Mouse (Mus musculus): ENCODE measurements around the gene Eps15l1.

Gene Eps15l1

DNA sequence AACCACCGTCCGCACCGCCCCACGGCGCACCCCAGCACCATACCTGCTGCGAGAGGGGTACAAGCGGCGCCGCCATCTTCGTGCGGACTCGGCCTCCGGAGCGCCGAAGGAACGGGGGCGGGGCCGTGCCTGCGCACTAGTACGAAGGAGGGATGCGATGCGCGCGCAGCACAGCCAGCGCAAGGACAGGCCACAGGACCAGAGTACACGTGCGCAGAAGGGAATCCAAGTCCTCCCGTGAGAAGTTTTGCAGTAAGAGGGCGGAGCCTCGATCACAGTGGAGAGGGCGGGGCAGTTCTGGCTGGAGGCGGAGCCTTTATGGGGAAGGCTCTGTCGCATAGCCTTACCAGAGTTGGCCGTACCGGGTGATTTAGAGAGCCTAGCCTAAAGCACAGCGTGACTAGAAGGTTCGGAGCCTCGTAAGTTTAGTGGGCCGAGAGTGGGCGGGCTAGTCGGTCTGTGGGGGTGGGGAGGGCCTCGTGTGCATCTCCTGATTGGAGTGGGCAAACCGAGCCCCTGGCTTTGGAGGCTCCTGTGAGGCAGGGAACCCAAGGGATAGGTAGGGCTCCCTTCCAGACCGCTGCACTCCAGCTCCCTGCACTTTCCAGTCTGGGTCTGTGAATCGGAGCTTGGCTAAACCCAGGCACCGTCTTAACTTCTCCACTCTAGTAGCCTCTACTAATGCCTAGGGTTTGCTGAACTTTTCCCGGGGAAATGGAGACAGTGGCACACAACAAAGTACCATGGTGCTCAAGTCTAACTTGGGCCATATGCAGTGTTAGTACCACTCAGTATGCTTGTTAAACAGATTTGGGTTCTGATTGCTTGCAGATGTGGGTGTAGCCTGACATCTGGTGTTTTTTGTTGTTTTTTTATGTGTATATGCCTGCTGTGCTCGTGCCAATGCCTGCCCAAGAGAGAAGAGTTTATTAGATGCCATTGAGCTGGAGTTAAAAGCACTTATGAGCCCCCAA is at the start of gene Eps15l1:
TSS of gene Eps15l1 (minus strand) at position 99 of the 974 bp plus-strand sequence.
- DNase-seq (ENCODE audit: low read depth), result peak; percentile 100

GRCm38 (mm10) chr8:72470684-72471083 is 49.4 kb upstream of the Eps15l1 start:
- DNase-seq (ENCODE audit: low read depth), result no peak

GRCm38 (mm10) chr8:72469984-72470383 is 48.7 kb upstream of the Eps15l1 start:
- DNase-seq (ENCODE audit: low read depth), result no peak

DNA sequence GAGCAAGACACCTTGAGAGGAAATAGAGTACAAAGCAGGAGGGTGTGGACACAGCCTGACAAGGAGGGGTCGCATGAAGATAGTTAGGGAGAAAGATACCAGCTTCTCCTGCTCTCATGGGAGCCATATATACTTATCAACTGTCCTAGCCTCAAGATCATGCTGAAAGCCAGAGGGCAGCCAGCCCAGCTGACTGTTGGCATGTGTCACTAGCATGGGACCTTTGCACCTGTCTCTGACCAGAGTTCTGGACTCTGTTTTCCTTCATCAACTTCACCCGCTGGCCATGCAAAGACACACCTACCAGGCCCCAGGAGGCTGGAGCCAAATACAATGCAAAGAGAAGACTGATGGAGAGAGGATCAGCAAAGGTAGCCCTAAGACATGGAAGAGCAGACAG is 48.0 kb upstream of the Eps15l1 start:
- no peak for DNase-seq (ENCODE audit: low read depth)

GRCm38 (mm10) chr8:72464211-72464610 is 43.0 kb upstream of the Eps15l1 start:
- no peak for DNase-seq (ENCODE audit: low read depth)

GRCm38 (mm10) chr8:72459881-72460533 is 38.7 kb upstream of the Eps15l1 start:
- DNase-seq (ENCODE audit: low read depth), result no peak

- no peak for DNase-seq (ENCODE audit: low read depth)
Observed at GRCm38 (mm10) chr8:72458457-72458856, 37.2 kb upstream of the Eps15l1 start.

DNA sequence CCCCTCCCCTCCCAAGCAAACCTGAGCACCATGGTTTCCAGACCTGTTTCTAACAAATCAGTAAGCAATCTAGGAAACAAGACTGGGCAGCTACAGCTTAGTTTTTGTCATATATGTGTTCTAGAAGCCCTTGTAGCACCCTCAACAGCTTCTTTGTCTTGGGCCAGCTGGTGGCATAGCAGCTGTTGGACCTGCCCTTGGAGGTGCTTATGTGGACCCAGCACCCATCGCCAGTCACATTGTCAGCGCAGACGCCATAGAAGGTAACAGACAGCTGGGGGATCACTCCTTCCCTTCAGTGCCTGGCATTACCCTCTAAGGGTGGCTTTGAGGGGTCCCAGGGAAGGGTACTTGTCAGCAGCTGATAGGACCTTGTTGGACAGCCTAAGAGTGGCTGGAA is 36.5 kb upstream of the Eps15l1 start:
- DNase-seq (ENCODE audit: low read depth), result no peak

- no peak for DNase-seq (ENCODE audit: low read depth)
Observed at GRCm38 (mm10) chr8:72455317-72455716, 34.1 kb upstream of the Eps15l1 start.

GRCm38 (mm10) chr8:72453904-72454303 is 32.6 kb upstream of the Eps15l1 start:
- no peak for DNase-seq (ENCODE audit: low read depth)

DNA sequence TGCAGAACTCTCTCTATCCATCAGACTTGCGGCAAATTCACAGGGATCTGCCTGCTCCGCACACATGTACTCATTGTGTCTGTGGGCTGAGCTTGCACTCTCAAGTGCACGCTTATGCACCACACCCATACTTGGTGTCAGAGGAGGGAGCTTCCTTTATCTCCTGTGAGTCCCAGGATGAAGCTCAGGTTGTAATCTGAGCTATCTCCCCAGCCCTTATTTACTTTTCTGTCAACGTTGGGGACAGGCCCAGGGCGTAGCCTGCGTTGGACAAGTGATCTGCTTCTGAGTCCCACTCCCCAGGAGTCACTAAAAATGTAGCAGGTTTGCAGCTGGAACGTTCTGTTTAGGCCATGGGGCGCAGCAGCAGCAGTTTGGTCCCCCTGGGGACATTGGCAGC is 30.3 kb upstream of the Eps15l1 start:
- no peak for DNase-seq (ENCODE audit: low read depth)

GRCm38 (mm10) chr8:72445071-72445470 is 23.8 kb upstream of the Eps15l1 start:
- no peak for DNase-seq (ENCODE audit: low read depth)

- no peak for DNase-seq (ENCODE audit: low read depth)
Observed at GRCm38 (mm10) chr8:72443994-72444350, 22.7 kb upstream of the Eps15l1 start.

GRCm38 (mm10) chr8:72443338-72443993 is 22.2 kb upstream of the Eps15l1 start, which contains the start of the genes Calr3 and 1700030K09Rik:
Calr3 (minus strand) TSS chr8:72443870.
1700030K09Rik (plus strand) TSS chr8:72443880.
- DNase-seq (ENCODE audit: low read depth), result peak; percentile 98

- no peak for DNase-seq (ENCODE audit: low read depth)
Observed at GRCm38 (mm10) chr8:72438248-72439015, 17.2 kb upstream of the Eps15l1 start.

DNA sequence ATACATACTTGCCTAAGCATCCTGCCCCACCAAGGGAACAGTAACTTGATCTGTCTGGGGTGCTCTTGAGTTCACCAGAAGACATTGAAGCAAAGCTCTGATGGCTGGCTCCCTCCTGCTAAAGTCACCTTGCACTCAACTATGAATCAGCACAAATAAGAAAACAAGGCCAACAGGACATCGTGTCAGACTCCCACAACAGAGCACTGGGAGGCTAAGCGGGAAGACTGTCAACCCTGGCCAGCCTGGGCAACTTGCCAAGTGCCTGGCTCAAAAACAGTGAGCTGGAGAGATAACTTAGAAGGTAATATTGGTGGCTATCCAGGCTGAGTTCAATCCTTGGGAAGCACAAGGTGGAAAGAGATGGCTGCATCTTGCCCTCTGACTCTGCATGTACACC is 13.7 kb upstream of the Eps15l1 start:
- DNase-seq (ENCODE audit: low read depth), result peak; percentile 77

DNA sequence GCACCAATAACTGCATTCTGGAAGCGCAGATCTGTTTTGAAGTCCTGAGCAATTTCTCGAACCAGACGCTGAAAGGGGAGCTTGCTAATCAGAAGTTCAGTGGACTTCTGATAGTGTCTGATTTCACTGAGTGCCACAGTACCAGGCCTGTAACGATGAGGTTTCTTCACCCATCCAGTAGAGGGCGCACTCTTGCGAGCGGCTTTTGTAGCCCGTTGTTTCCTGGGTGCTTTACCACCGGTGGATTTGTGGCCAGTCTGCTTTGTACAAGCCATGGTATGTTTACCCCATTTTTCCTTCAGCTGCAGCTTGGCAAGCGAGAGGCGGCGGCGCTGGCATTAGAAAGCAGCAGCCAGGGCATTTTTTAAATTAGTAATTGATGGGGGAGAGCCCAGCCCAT is 8.4 kb upstream of the Eps15l1 start:
- no peak for DNase-seq (ENCODE audit: low read depth)

- DNase-seq (ENCODE audit: low read depth), result peak; percentile 49
Observed at GRCm38 (mm10) chr8:72422926-72423325, 1.7 kb upstream of the Eps15l1 start.

DNA sequence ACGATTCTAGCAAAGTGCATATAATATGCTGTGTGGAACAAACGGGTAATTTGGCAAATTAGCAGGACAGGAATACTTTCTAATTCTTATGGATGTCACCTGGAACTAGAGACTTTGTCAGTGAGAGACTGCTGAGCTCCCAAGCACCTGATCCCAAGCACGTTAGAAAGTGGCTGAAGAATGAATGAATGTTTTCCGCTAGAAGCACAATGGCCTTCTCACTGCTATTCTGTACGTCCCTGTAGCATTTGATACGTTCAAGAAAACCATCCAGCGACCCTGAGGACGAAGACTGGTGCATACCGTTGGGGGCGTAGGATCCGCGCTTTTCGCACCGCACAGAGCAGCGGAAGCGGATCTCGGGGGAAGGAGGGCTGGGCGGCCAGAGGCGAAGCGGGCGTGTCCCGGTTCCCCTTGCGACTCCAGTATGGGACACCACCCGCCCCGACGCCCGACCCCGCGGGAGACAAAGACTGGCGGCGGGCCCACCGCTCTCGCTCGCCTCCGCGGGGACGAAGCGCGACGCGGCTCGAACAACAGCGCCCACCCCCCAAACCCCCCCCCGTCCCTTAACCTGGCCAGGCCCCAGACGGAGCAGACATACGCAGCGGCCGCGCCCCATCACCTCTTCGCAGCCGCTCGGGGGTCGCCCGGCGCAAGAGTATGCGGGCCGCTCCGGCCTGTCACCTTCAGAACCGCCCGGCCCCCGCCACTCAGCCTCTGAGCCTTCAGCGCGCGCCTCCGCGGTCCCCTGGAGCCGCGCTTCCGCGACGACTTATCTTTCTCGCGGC is 494 bp downstream of the Eps15l1 start:
- DNase-seq (ENCODE audit: low read depth), result peak; percentile 36

DNA sequence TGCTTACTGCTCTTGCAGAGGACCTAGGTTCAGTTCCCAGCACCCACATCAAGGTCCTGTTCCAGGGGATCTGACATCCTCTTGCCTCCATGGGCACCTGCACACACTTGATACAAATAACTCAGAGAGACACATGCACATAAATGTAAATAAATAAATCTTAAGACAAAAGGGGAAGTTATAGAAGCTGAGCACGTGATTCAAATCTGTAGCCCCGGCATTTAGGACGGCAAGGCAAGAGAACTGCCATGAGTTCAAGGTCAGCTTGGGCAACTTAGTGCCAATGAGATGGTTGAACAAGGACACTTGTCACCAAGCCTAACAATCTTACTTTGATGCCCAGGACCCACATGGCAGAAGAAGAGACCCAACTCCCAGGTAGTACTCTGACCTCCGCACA is 3.2 kb downstream of the Eps15l1 start:
- DNase-seq (ENCODE audit: low read depth), result no peak

DNA sequence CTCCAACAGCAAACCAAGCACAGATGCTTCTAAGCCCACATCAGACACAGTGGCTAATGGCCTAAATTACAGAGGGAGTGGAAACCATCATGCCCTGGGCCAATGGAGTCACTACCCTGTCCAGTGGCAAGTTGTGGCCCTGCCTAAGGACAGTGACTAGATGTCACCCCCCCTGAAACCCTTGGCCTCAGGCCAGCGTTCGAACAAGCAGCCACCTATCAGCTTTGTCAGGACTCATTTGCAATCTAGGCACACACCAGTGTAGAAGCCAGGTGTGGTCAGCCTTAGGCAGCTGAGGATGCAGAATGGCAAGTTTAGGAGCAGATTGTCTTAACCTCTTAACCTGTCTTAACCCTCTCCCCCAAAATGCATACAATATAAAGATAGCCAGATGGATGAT is 6.0 kb downstream of the Eps15l1 start:
- no peak for DNase-seq (ENCODE audit: low read depth)
